Mouse (Mus musculus) heart, embryonic 15.5 days (tissue): ENCODE measurements around the gene Smok2b. TPM values are rescaled to one million over a fixed set of nuclear protein-coding genes. Genes with fewer than 3 reads are reported as not detected.
"Not testable (repeated sequence)": the region's sequence is repeated elsewhere in the genome, so short reads cannot be mapped to it uniquely, and the experiment has no call there.

ENCODE experiments used
- ATAC-seq: fragments of 200-750 bp; cut with Nextera tagmentation; replicated peaks from 2 replicates; pipeline ENCODE4 v1.8.0; 2017; ENCODE audit warnings: low read depth, moderate TSS enrichment; ENCODE audit not compliant: insufficient number of reproducible peaks, insufficient read depth, low FRiP score
- H3K27ac ChIP-seq: fragments of 300-500 bp; sonication (generic); 2 replicates; pipeline ENCODE4 v1.5.1; 2015; ENCODE audit warnings: mild to moderate bottlenecking, inconsistent platforms
- H3K27me3 ChIP-seq: fragments of 300-500 bp; sonication (generic); 2 replicates; pipeline ENCODE4 v1.6.1; 2015; ENCODE audit warnings: inconsistent platforms
- H3K36me3 ChIP-seq: fragments of 300-500 bp; sonication (generic); 2 replicates; pipeline ENCODE4 v1.6.1; 2015; ENCODE audit warnings: mild to moderate bottlenecking, inconsistent platforms
- H3K4me1 ChIP-seq: fragments of 300-500 bp; sonication (generic); replicated peaks from 2 replicates; pipeline ENCODE4 v1.6.1; 2015; ENCODE audit warnings: inconsistent platforms
- H3K4me2 ChIP-seq: fragments of 300-500 bp; sonication (generic); 2 replicates; pipeline ENCODE4 v1.6.1; 2015; ENCODE audit warnings: inconsistent platforms, mild to moderate bottlenecking, moderate library complexity
- H3K4me3 ChIP-seq: fragments of 300-500 bp; sonication (generic); 2 replicates; pipeline ENCODE4 v1.5.1; 2015; ENCODE audit warnings: mild to moderate bottlenecking, inconsistent platforms
- H3K9ac ChIP-seq: fragments of 300-500 bp; sonication (generic); 2 replicates; pipeline ENCODE4 v1.6.1; 2015; ENCODE audit warnings: mild to moderate bottlenecking, inconsistent platforms
- H3K9me3 ChIP-seq: fragments of 300-500 bp; sonication (generic); replicated peaks from 2 replicates; pipeline ENCODE4 v1.6.1; 2016; ENCODE audit warnings: inconsistent platforms
- WGBS: fragments of 180-500 bp; shearing (Covaris S2); methylation state at CpG from one replicate; pipeline ENCODE4 v1.1.7; 2015; ENCODE audit warnings: mixed read lengths; 5-methylcytosine and 5-hydroxymethylcytosine counted together
- polyA plus RNA-seq: library from polyadenylated mRNA; unstranded; fragments of >200 nt; fragmentation: Nextera tagmentation; extraction: Ambion mirVana; gene quantifications from 2 replicates; pipeline ENCODE4 v1.2.1, GENCODE M21; 2015

Gene Smok2b
- polyA plus RNA-seq, 1 experiment from 2014 or later: not detected

DNA sequence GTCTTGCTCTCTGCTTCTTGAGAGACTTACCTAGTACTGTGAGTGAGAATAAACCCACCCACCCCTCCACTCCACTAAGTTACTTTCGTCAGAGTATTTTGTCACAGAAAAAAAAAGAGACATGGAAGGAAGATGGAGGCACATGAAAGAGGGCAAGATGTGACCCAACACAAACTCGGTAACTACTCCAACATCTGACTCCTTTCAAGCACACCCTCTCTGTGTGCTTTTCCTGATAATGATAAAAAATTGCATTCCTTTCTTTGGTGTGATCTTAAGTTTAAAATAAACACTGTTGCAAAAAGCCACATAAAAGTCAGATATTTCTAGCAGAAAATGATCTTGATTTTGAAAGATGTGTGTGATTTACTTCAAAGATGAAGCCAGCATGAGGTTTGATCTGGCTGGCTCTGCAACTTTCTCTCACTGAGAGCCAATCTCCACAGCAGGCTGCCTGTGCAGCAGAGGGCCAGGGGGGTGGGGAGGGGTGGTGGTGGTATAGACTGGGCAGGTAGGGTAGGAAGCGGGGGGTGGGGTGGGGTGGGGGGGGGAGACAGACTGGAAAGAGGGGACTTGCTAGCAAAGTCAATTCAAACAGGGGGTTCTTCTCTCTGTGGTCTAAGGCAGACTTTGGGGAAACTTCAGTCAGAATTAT, 27.5 kb upstream of the Smok2b start:
- not testable (repeated sequence) for H3K27ac ChIP-seq, ATAC-seq, H3K36me3 ChIP-seq, H3K9ac ChIP-seq, H3K4me1 ChIP-seq, H3K27me3 ChIP-seq, H3K4me2 ChIP-seq, H3K4me3 ChIP-seq
- peaks cover 21% of the 10 kb centered on the region for H3K9me3 ChIP-seq
- WGBS: 63% methylated on average over 2 of the region's 3 CpGs

DNA sequence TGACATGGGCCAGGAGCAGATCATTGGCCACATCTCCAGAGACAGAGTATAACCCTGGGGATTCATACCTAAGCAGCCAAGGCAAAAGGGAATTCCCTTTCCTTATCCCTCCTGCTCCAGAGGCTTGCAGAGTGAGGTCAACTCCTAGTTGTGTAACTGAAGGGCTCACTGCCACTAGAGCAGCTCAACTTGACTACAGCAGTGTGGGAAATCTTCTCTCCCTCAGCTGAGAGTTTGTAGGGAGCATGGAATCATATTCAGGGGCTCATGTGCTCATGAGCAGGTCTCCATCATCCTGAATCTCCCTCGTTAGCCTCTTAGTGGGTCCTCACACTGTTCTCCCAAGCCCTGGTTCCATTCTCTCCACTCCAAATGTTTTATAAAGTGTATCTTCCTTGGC, 24.8 kb upstream of the Smok2b start:
- 72% methylated on average over 1 of the region's 1 CpGs for WGBS
- H3K4me3 ChIP-seq: not testable (repeated sequence)

DNA sequence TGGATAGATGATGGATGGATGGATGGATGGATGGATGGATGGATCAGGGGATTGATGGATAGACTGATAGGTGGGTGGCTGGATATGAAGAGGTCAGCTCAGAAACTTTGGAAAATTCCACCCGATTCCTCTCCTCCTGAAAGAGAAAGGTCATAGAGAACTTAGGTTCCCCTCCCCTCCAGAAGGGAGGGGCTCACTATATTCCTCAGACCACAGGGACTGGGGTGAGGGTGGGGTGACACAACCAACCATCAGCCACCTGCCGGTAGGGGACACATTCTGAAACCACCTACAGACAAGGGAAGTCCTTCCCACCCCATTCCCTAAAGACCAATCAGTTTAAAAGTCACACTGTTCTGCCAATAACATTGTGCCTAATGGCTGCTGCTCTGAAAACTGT, 23.6 kb upstream of the Smok2b start:
- Histone ChIP-seq H3K4me2 (no peak overlapping the region), H3K36me3 (no peaks in the 10 kb centered on the region), H3K4me3 (no peak overlapping the region), H3K4me1 (no peaks in the 10 kb centered on the region), H3K27me3 (no peaks in the 10 kb centered on the region), H3K9me3 (peaks cover 21% of the 10 kb centered on the region), H3K27ac (no peak overlapping the region), H3K9ac (no peak overlapping the region)
- 81% methylated on average over 2 of the region's 2 CpGs for WGBS
- ATAC-seq: 0 out of 2 replicates have a peak, but pooled peaks have one; percentile 12

More for the DNA sequence above, 24.8 kb upstream of the Smok2b start:
- H3K27me3 ChIP-seq, H3K36me3 ChIP-seq, H3K9ac ChIP-seq, ATAC-seq, H3K4me1 ChIP-seq, H3K4me2 ChIP-seq, H3K27ac ChIP-seq: not testable (repeated sequence)
- peaks cover 24% of the 10 kb centered on the region for H3K9me3 ChIP-seq

DNA sequence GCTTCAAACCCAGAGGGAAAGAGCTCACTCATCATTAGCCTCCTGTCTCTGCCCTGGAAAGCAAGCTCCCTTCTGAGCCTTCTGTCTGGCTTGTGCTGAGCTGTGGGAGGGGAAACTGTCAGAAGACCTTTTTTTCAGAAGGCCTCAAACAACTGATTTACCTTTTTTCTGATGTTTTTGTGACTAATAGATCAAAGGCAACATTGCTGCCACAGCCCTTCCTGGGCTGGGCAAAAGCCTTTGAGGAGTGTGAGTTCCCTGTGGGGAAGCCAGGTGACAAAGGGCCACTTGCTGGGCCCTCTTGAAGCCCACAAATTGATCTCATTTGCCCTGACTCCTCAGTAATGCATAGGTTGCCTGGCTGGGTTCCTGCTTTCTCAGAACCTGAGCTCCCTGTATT, 21.6 kb upstream of the Smok2b start:
- peaks cover 36% of the 10 kb centered on the region for H3K9me3 ChIP-seq
- H3K9ac ChIP-seq, H3K4me1 ChIP-seq, H3K4me2 ChIP-seq, H3K27ac ChIP-seq, ATAC-seq, H3K4me3 ChIP-seq, H3K36me3 ChIP-seq, H3K27me3 ChIP-seq: not testable (repeated sequence)

DNA sequence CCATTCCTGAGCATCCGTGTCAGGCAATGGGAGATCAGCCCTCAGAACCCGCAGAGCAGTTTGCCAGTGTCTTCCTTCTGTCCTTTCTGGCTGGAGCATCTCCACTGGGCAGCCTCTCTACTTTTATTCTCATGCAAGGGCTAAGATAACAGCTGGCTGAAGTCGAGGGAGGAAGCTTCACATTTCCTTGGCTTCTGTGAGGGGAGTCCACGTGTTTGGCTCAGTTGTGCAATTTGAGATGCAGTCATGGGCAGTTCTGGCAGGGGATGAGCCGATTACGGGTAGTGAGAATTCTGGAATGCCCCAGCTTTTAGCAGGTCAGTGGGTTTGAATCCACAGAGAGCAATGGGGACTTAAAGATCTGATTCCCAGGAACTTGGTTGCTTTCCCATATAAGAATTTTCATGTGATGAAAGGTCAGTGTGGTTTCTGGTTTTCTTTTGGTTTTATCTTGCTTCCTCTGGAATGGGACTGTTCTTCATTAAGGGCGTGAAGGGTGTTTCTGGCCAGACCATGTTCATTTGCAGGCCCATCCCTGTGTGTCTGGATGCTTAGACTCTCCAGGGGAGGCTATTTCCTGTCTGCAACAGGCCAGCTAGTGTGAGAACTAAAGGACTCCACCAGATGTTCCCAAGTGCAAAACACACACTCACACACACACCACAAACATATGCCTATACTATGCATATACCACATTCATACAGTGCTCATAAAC, 17.8 kb upstream of the Smok2b start:
- no peak for ATAC-seq
- no peaks in the 10 kb centered on the region for H3K27me3 ChIP-seq
- H3K4me2 ChIP-seq: no peak overlapping the region
- H3K27ac ChIP-seq: no peak overlapping the region
- 60% methylated on average over 7 of the region's 7 CpGs for WGBS
- H3K4me1 ChIP-seq: no peaks in the 10 kb centered on the region
- H3K4me3 ChIP-seq: no peak overlapping the region
- no peaks in the 10 kb centered on the region for H3K36me3 ChIP-seq
- H3K9me3 ChIP-seq: peaks cover 63% of the 10 kb centered on the region
- no peak overlapping the region for H3K9ac ChIP-seq

DNA sequence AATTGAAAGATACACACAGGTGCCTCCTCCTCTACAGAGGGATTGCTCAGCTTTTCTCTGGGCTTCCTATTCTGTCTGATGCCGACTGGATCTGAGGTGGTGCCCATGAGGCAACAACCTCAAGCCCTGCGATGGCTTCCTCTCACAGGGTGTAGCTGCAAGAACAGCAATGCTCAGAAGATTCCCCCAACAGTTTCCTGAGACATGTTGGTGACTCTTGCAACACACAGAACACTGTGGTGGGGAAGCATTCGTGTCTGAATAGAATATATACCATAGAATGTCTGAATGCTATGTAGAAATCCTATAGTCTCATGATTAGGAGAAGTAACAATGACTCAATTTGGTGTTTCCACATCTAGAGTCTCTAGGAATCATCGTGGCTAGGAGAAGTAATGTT, 15.9 kb upstream of the Smok2b start:
- ATAC-seq: no peak
- 45% methylated on average over 4 of the region's 4 CpGs for WGBS
- Histone ChIP-seq H3K36me3 (no peaks in the 10 kb centered on the region), H3K4me1 (no peaks in the 10 kb centered on the region), H3K4me2 (no peak overlapping the region), H3K9ac (no peak overlapping the region), H3K4me3 (no peak overlapping the region), H3K27ac (no peak overlapping the region), H3K9me3 (peaks cover 71% of the 10 kb centered on the region), H3K27me3 (no peaks in the 10 kb centered on the region)

DNA sequence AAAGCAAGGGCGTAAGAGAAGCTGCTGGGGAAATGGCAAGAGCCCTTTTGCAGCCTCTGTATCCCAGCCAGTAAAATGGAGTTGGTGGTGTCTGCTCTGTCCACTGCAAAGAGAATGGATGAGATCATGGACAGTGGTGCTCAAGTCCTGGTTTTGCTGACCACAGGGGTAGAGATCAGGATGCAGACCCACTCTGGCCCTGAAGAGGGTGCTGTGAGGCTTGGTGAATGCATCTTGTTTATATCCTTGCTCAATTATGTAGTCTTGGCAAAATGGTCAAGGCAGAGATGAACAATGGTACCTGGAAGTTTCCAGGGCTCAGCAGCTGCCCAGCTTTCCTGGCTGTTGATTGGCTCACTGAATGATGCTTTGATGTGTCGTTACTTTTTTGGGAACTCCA, 14.5 kb upstream of the Smok2b start:
- Histone ChIP-seq H3K27ac (no peak overlapping the region), H3K4me1 (no peaks in the 10 kb centered on the region), H3K4me3 (no peak overlapping the region), H3K9ac (no peak overlapping the region), H3K36me3 (no peaks in the 10 kb centered on the region), H3K27me3 (no peaks in the 10 kb centered on the region), H3K4me2 (no peak overlapping the region), H3K9me3 (peaks cover 77% of the 10 kb centered on the region)
- ATAC-seq: no peak
- 68% methylated on average over 2 of the region's 2 CpGs for WGBS

DNA sequence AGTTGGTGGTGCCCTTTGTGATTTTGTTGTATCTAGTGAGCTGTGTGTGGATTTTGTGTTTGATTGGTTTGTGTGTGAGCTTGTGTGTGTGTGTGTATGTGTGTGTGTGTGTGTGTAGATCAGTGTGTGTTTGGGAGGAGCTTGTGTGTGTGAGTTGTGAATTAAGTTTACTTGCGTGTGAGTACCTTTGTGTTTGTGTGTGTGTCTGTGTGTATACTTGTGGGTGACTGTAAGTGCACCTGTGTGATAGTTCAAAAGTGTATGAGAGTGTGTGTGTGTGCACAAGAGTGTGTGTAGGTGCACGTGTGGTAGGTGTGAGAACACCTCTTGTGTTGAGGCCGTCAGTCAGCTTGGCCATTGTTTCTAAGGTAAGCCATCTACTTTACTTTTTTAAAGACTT, 9.2 kb upstream of the Smok2b start, which contains the start of gene Smok2a:
Smok2a (plus strand) TSS at position 301 of the 400 bp plus-strand sequence.
- no peaks in the 10 kb centered on the region for H3K36me3 ChIP-seq
- no peak within 1 kb of the TSS for H3K9ac ChIP-seq
- ATAC-seq: no peak
- WGBS: 77% methylated on average over 3 of the region's 3 CpGs
- H3K4me3 ChIP-seq: no peak within 1 kb of the TSS
- no peak within 1 kb of the TSS for H3K4me2 ChIP-seq
- no peak within 1 kb of the TSS for H3K27ac ChIP-seq
- no peaks in the 10 kb centered on the region for H3K4me1 ChIP-seq
- H3K27me3 ChIP-seq: no peaks in the 10 kb centered on the region
- H3K9me3 ChIP-seq: peaks cover 65% of the 10 kb centered on the region

DNA sequence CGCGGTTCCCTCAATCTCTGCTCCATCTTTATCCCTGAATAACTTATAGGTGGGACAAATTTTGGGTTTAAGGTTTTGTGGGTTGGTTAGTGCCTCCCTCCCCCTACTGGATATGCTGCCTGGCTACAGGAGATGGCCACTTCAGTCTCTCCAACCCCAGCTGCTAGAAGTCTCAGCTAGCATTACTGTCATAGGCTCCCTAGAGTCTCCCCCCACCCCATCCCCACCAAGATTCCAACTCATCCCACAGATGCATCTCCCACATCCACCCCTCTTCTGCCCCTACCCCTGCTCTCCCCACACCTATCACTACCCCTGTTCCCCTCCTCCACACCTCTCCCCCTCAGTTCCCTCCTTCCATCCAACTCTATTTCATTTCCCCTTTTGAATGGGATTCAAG, 8.1 kb upstream of the Smok2b start:
- not testable (repeated sequence) for H3K36me3 ChIP-seq, H3K4me2 ChIP-seq, H3K4me3 ChIP-seq, H3K27me3 ChIP-seq, H3K27ac ChIP-seq, H3K4me1 ChIP-seq, H3K9ac ChIP-seq, ATAC-seq
- peaks cover 59% of the 10 kb centered on the region for H3K9me3 ChIP-seq
- WGBS: 80% methylated on average over 2 of the region's 2 CpGs

DNA sequence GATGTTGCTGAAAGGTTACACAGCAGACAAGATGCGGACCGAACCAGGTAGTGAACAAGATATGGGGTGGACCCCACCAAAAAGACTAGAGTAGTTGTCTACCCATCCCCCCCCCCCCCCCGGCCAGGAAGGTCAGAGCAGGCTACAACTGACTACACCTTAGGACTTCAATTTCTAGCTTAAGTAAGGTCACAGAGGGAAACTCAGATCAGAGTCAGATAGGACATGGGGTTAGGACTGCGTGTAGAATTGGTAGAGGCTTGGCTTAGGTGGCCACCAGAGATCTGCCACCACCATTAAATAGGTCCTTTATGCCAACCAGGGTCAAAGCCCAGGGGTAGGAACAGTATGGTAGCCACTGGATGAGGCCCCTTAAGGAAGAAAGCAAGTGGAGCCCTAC, 9.4 kb downstream of the Smok2b start:
- 71% methylated on average over 4 of the region's 4 CpGs for WGBS
- not testable (repeated sequence) for H3K27ac ChIP-seq, H3K4me1 ChIP-seq, H3K4me2 ChIP-seq, H3K9ac ChIP-seq, H3K27me3 ChIP-seq, H3K4me3 ChIP-seq, H3K36me3 ChIP-seq
- ATAC-seq: 0 out of 2 replicates have a peak, but pooled peaks have one; percentile 3
- peaks cover 19% of the 10 kb centered on the region for H3K9me3 ChIP-seq

DNA sequence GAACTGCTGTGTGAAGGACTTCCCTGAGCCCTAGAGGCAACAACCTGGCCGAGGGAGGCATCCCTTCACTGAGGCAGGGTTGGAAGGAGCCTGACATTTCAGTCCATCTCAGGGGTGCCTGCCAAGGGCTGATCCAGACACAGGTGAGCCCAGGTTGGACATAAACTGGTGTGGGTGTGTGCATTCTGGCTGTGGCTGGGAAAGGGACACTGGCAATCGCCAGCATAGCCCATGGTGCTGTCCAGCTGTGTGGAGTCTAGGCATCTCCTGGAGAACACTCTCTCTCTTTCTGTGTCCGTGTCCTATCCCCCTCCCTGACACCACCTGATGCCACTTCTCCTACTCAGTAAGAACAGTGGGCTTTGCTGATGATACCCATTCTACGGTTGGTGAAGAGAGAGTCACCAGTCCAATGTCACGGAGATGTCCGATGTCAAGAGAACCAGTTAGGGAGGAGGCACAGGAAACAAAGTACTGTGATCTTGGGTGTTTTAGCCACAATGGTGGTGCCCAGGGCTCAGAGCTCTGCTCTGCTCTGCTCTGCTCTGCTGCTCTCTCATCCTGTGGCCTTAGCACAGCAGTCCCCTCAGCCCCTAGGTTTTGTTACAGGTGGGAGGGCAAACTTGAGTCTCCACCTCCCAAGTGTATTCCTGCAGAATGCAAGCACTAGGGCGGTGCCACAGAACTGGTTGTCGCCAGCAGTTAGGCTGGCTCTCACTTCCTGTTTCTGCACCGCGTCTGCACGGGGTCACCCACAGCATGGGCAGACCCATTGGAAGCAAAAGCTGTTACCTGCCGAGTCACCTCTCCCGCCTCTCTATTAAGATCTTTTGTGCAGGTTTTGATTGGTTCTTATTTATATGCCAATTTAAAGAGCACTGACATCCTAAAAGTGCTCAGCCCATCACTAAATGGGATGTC, 11.0 kb downstream of the Smok2b start:
- not testable (repeated sequence) for H3K4me3 ChIP-seq, H3K27ac ChIP-seq, H3K36me3 ChIP-seq, H3K27me3 ChIP-seq, H3K4me2 ChIP-seq, H3K4me1 ChIP-seq, H3K9ac ChIP-seq
- 75% methylated on average over 7 of the region's 13 CpGs for WGBS
- ATAC-seq: 0 out of 2 replicates have a peak, but pooled peaks have one; percentile 9
- peaks cover 14% of the 10 kb centered on the region for H3K9me3 ChIP-seq
